Mouse (Mus musculus): ENCODE data around the gene Gigyf2. TPM values are rescaled to one million over a fixed set of nuclear protein-coding genes. Genes with fewer than 3 reads are reported as not detected.

The Gigyf2 gene
- total and polyA plus RNA-seq, 3 experiments: 26.7 to 139 (median 93.3) TPM

DNA sequence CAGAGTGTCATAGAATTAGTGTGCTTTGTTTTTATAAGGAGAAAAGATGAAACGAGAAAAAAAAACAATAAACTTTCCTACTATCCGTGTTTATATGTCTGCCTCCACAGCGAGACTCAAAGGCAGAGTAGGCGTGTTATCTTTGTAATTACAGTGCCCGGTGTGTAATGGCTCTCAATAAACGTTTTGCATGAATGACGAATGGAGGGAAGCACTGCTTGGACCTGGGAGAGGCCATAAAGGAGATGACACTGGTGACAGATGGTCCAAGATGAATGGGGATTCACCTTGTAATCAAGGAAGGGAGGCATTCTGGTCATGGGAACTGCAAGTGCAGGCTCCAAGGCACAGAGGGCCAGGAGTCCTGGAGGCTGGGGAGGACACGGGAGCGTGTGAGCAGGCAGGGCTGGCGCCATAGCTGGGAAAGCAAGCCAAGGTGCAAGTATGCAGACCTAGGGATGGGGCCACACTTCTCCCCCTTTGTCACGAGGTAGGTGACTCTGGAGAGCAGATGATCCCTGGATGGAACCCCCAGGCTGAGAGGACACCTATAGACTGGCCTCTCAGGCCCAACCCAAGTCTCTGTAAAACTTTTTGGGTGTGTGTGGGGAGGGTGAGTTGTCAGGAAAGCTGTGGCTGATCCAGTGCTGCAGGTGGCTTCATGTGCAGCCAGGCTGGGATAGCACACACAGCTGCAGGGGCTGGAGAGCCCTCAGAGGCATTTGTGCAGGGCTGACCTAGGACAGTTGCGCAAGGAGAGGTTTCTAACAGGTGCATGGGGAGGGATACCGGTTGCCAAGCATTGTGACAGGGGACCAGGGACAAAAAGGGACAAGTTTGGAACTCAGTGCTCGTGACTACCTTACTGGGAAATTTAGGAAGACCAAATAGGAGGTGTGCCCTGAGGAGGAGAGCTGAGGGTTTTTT lies 26.2 kb upstream of the Gigyf2 start:
- Histone ChIP-seq H3K4me1 (ENCODE audit: insufficient read depth, low read depth, low read length) (no peaks in the 10 kb centered on the region), H3K36me3 (replicated peaks) (no peaks in the 10 kb centered on the region), H3K9me3 (replicated peaks) (no peaks in the 10 kb centered on the region), H3K4me3 (ENCODE audit: low read depth, low read length) (no peak overlapping the region), H3K27me3 (ENCODE audit: insufficient read depth, low read length) (peaks cover 21% of the 10 kb centered on the region)
- no peak for TF ChIP-seq TAL1 (conservative IDR thresholded peaks at IDR 0.05; ENCODE audit: low read depth, low read length)
- TF ChIP-seq GATA2 (IDR thresholded peaks at IDR 0.05; ENCODE audit: borderline replicate concordance, low read depth, low read length): no peak
- no peak for TF ChIP-seq CTCF (IDR thresholded peaks at IDR 0.05; ENCODE audit: low read depth, low read length)
- TF ChIP-seq GATA1 (IDR thresholded peaks at IDR 0.05; ENCODE audit: borderline replicate concordance, low read length): no peak
- no peak for TF ChIP-seq POLR2AphosphoS5 (IDR thresholded peaks at IDR 0.05; ENCODE audit: insufficient replicate concordance, low read depth, low read length)
- DNase-seq (ENCODE audit: low spot score) (no peak), ATAC-seq (ENCODE audit: extremely low read depth, insufficient number of reproducible peaks, low FRiP score, poor library complexity, severe bottlenecking) (no peak)

DNA sequence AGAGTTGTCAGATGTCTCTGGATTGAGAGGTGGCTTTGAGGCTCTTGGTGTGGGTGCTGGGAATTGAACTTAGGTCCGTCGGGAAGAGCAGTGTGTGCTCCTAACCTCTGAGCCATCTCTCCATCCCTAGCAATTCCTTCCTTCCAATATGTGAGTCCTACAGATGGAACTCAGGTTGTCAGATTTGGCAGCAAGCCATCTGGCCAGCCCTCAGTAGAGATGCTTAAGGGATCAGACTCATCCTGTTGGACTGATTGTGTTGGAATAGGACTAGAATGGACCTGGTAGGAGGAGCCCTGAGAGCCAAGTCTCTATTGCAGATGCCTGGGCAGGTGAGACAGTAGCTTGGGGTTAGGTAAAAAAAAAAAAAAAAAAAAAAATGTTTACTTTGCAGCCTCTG lies 24.8 kb upstream of the Gigyf2 start:
- TF ChIP-seq TAL1 (conservative IDR thresholded peaks at IDR 0.05; ENCODE audit: low read depth, low read length) (no peak), GATA1 (IDR thresholded peaks at IDR 0.05; ENCODE audit: borderline replicate concordance, low read length) (no peak), CTCF (IDR thresholded peaks at IDR 0.05; ENCODE audit: low read depth, low read length) (no peak), GATA2 (IDR thresholded peaks at IDR 0.05; ENCODE audit: borderline replicate concordance, low read depth, low read length) (no peak), POLR2AphosphoS5 (IDR thresholded peaks at IDR 0.05; ENCODE audit: insufficient replicate concordance, low read depth, low read length) (no peak)
- DNase-seq (ENCODE audit: low spot score): no peak
- Histone ChIP-seq H3K36me3 (replicated peaks) (no peaks in the 10 kb centered on the region), H3K4me1 (ENCODE audit: insufficient read depth, low read depth, low read length) (no peaks in the 10 kb centered on the region), H3K4me3 (ENCODE audit: low read depth, low read length) (no peak overlapping the region), H3K9me3 (replicated peaks) (no peaks in the 10 kb centered on the region), H3K27me3 (ENCODE audit: insufficient read depth, low read length) (peaks cover 27% of the 10 kb centered on the region)
- ATAC-seq (ENCODE audit: extremely low read depth, insufficient number of reproducible peaks, low FRiP score, poor library complexity, severe bottlenecking): no peak

DNA sequence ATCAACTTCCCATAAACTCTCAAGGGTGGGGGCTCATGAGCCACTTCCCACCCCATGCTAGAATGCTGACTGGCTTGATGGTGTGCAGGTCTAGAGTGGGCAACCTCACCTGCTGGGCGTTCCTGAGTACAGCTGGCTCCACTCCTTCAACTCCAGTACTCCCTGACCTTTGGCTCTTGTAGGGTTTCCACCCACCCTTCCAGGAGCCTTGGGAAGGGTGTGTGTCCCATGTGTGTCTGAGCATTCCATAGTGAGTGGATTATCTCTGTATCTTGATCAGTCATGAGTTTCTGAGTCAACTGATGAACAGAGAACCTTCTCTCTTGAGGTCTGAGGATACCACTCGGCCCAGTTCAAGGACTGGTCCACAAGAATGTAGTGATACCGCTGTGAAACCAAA lies 17.8 kb upstream of the Gigyf2 start:
- no peaks in the 10 kb centered on the region for H3K4me1 ChIP-seq (ENCODE audit: insufficient read depth, low read depth, low read length)
- H3K27me3 ChIP-seq (ENCODE audit: insufficient read depth, low read length): peaks cover 45% of the 10 kb centered on the region
- no peak overlapping the region for H3K4me3 ChIP-seq (ENCODE audit: low read depth, low read length)
- ATAC-seq (ENCODE audit: extremely low read depth, insufficient number of reproducible peaks, low FRiP score, poor library complexity, severe bottlenecking): no peak
- no peaks in the 10 kb centered on the region for H3K9me3 ChIP-seq (replicated peaks)
- no peaks in the 10 kb centered on the region for H3K36me3 ChIP-seq (replicated peaks)
- no peak for TF ChIP-seq TAL1 (conservative IDR thresholded peaks at IDR 0.05; ENCODE audit: low read depth, low read length)
- no peak for TF ChIP-seq POLR2AphosphoS5 (IDR thresholded peaks at IDR 0.05; ENCODE audit: insufficient replicate concordance, low read depth, low read length)
- no peak for TF ChIP-seq CTCF (IDR thresholded peaks at IDR 0.05; ENCODE audit: low read depth, low read length)
- no peak for TF ChIP-seq GATA2 (IDR thresholded peaks at IDR 0.05; ENCODE audit: borderline replicate concordance, low read depth, low read length)
- no peak for TF ChIP-seq GATA1 (IDR thresholded peaks at IDR 0.05; ENCODE audit: borderline replicate concordance, low read length)
- no peak for DNase-seq (ENCODE audit: low spot score)

DNA sequence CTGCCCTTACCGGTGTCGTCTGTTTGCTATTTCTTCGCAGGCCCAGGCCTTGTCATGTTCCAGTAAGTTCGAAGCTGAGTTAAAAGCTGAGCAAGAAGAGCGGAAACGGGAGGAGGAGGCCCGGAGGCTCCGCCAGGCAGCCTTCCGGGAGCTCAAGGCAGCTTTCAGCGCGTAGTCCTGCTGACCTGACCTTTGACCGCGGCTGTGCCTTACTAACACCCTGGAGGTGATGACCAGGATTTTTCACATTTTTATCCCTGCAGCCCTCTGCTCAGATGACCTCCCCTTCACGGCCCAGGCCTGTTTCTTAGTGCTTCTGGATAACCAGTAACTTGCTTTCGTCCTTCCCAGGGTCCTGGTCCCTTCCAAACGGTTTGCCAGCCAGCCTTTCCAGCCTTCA lies 17.2 kb upstream of the Gigyf2 start:
- Histone ChIP-seq H3K27me3 (ENCODE audit: insufficient read depth, low read length) (peaks cover 48% of the 10 kb centered on the region), H3K9me3 (replicated peaks) (no peaks in the 10 kb centered on the region), H3K4me1 (ENCODE audit: insufficient read depth, low read depth, low read length) (no peaks in the 10 kb centered on the region), H3K36me3 (replicated peaks) (no peaks in the 10 kb centered on the region), H3K4me3 (ENCODE audit: low read depth, low read length) (no peak overlapping the region)
- no peak for DNase-seq (ENCODE audit: low spot score)
- no peak for ATAC-seq (ENCODE audit: extremely low read depth, insufficient number of reproducible peaks, low FRiP score, poor library complexity, severe bottlenecking)
- TF ChIP-seq GATA1 (IDR thresholded peaks at IDR 0.05; ENCODE audit: borderline replicate concordance, low read length): no peak

DNA sequence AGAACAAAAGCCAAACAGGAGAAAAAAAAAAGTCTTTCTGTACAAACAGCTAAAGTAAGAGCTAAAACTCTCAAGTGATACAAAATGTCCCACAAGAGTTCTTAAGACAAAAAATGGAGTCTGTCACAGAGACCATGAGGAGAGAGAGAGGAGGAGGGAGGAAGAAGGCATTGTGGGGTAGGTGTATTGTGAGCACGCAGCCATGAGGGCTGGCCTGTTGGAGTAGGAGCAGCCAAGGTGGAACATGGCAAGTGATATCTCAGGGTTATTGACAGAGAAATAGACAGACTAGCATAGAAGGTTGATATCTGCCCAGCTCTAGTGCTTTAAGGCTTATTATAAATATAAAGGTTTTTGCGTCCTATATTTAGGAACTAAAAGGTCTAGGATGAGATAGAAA lies 14.1 kb upstream of the Gigyf2 start:
- Histone ChIP-seq H3K36me3 (replicated peaks) (no peaks in the 10 kb centered on the region), H3K27me3 (ENCODE audit: insufficient read depth, low read length) (peaks cover 37% of the 10 kb centered on the region), H3K4me1 (ENCODE audit: insufficient read depth, low read depth, low read length) (no peaks in the 10 kb centered on the region), H3K4me3 (ENCODE audit: low read depth, low read length) (no peak overlapping the region), H3K9me3 (replicated peaks) (no peaks in the 10 kb centered on the region)
- DNase-seq (ENCODE audit: low spot score) (no peak), ATAC-seq (ENCODE audit: extremely low read depth, insufficient number of reproducible peaks, low FRiP score, poor library complexity, severe bottlenecking) (no peak)
- no peak for TF ChIP-seq GATA1 (IDR thresholded peaks at IDR 0.05; ENCODE audit: borderline replicate concordance, low read length)
- TF ChIP-seq TAL1 (conservative IDR thresholded peaks at IDR 0.05; ENCODE audit: low read depth, low read length): no peak
- TF ChIP-seq GATA2 (IDR thresholded peaks at IDR 0.05; ENCODE audit: borderline replicate concordance, low read depth, low read length): no peak
- TF ChIP-seq POLR2AphosphoS5 (IDR thresholded peaks at IDR 0.05; ENCODE audit: insufficient replicate concordance, low read depth, low read length): no peak
- TF ChIP-seq CTCF (IDR thresholded peaks at IDR 0.05; ENCODE audit: low read depth, low read length): no peak

DNA sequence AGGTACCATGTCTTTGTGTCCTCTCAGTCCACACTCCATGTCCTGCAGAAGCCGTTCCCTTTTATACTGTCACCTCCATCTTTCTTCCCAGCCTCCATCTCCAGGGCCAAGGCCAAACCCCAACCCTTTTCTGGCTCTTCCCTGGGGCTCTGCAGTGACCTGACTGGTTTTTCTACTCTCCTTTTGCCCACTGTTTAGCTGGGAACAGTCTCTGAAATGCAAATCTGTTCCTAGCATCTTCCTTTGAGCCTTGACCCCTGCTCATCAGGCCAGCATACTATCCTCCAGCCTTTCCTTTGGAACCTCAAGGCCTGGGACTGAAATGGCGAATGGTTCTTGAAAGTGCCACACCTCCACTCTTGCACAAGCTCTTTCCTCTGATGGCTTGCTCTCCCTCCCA lies 13.7 kb upstream of the Gigyf2 start:
- H3K4me1 ChIP-seq (ENCODE audit: insufficient read depth, low read depth, low read length): no peaks in the 10 kb centered on the region
- H3K4me3 ChIP-seq (ENCODE audit: low read depth, low read length): no peak overlapping the region
- ATAC-seq (ENCODE audit: extremely low read depth, insufficient number of reproducible peaks, low FRiP score, poor library complexity, severe bottlenecking) (no peak), DNase-seq (ENCODE audit: low spot score) (no peak)
- no peaks in the 10 kb centered on the region for H3K36me3 ChIP-seq (replicated peaks)
- no peaks in the 10 kb centered on the region for H3K9me3 ChIP-seq (replicated peaks)
- TF ChIP-seq CTCF (IDR thresholded peaks at IDR 0.05; ENCODE audit: low read depth, low read length) (no peak), GATA1 (IDR thresholded peaks at IDR 0.05; ENCODE audit: borderline replicate concordance, low read length) (no peak), POLR2AphosphoS5 (IDR thresholded peaks at IDR 0.05; ENCODE audit: insufficient replicate concordance, low read depth, low read length) (no peak), TAL1 (conservative IDR thresholded peaks at IDR 0.05; ENCODE audit: low read depth, low read length) (no peak), GATA2 (IDR thresholded peaks at IDR 0.05; ENCODE audit: borderline replicate concordance, low read depth, low read length) (no peak)
- H3K27me3 ChIP-seq (ENCODE audit: insufficient read depth, low read length): peaks cover 37% of the 10 kb centered on the region
